Mouse (Mus musculus) erythroblast, embryonic 14.5 days (primary cell): ENCODE results near the gene Xxylt1.

Source experiments
- GATA1 ChIP-seq: IDR thresholded peaks from 2 replicates; pipeline ENCODE4 v1.6.1; 2012; ENCODE audit warnings: low read length, inconsistent platforms, mixed read lengths
- TAL1 ChIP-seq: IDR thresholded peaks from 3 replicates; pipeline ENCODE4 v1.6.1; 2012; ENCODE audit warnings: low read length, inconsistent platforms, mixed read lengths

DNA sequence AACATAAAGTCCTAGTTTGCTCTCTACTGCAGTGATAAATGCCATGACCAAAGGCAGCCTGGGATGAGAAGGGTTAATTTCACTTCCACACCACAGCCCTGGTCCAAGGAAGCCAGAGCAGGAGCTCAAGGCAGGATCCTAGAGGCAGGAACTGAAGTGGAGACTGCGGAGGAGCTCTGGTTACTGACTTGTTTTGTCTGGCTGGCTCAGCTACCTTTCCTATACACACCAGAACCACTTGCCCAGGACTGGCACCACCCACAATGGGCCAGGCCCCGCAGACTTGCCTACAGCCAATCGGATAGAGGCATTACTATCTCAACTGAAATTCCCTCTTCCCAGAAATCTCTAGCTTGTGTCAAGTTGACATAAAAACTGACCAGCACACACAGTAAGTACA, 21.0 kb downstream of the Xxylt1 start:
- TF ChIP-seq GATA1 = no peak
- no peak for TF ChIP-seq TAL1
